Mouse (Mus musculus): Measurements from ENCODE around the gene Copz2. TPM values are rescaled to one million over a fixed set of nuclear protein-coding genes. Genes with fewer than 3 reads are reported as not detected.

Gene Copz2
- total RNA-seq, 2 experiments from 2014 or later = 23.1 to 23.6 TPM

DNA sequence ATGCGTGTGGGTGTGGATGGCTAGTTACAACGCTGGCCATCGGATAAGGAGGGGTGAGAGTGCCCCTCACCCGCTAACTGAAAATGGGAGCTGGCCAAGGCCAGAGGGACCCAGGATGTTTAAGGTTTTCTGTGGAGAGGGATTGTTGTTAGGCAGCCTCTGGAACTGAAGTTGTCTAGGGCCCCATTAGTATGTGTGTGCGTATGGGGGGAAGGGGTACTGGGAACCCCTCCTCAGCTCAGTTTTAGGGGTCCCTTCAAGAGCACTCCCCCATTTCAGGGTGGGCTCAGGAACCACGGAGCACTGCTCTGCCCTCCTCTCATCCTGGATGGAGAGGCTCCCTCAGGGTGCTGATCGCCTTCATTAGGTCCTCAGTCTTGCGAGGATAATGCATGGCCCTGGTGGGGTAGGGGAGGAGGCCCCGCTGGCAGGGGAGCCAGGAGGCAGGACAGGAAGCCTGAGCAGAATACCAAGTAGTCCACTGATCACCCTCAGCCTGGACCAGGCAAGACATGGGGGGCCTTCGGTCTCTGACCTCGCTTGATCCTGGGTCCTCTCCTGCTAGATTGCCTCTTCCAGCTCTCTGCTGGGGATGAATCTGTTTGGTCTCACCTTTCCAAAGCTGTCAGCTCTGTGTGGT lies 43.7 kb downstream of the Copz2 start:
- intact Hi-C loops (cut with DNase I) = no loop called here
- DNase-seq = no peak

DNA sequence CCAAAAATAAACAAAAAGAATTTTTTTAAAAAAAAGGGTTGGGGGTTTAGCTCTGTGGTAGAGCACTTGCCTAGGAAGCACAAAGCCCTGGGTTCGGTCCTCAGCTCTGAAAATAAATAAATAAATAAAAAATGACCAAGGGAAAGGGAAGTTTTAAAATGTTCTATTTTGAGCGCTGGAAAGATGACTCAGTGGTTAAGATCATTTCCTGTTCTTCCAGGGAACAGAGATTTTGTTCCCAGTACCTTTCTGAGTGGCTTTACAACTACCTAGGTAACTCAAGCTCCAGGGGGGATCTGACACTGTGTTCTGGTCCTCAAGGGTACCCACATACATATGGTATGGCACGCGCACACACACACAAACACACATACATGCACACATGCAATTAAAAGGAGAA lies 46.2 kb downstream of the Copz2 start:
- DNase-seq = no peak
- intact Hi-C loops (cut with DNase I) = no loop called here

DNA sequence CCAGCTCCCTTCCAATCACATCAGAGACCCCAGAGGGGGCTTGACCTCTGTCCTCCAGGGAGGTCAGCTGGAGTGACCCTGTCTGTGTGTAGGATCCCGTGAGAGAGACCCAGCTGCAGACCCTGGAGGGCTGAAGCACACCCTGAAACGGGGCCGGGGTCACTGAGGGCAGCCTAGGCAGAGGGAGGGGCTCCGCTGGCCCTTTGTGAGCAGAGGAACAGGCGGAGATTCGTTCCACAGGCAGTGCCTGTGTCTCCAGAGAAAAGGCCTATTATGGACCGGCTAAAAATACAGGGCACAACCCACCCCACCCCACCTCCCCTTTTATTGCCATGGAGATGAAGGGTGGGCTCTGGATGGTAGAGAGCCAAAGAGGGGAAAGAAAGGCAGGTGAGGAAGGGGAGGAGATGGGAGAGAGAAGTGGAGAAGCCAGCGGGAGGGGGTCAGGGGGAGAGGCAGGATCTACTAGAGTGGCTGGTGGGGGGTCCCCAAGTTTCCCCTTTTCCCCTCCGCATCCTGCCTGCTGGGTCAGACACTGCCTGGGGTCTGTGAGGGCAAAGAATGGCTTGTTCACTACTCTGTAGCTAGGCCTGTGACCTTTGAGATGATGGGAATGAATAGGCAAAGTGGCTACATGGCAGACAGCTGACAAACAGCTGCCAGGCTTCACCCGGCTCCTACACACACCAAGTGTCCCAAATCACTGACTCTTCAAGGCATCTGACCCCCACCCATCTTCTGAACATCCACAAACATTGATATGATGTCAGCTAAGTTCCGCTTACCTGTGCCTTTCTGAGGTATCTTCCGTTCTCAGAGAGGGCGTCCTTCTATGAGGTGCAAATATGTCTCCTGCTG lies 50.0 kb downstream of the Copz2 start:
- intact Hi-C loops (cut with DNase I) = no loop called here
- DNase-seq = no peak

DNA sequence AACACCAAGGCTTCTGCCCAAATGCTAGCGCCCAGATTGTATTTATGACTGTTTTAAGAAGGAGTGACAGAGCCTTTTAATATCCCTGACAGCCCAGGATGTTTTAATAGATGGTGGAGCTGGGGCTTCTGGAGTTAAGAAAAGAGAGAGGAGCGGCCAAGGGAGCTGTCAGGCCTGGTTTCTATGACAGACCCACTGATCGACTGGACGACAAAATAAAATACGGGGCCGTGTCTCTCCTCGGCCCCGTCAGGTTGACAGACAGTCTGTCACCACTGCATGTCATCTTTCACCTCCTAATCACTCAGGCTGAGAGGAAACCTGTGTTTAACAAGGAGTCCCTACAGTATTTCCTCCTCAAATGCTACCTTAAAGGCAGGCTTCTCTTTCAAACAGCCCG lies 51.7 kb downstream of the Copz2 start:
- intact Hi-C loops (cut with DNase I) = no loop called here

DNA sequence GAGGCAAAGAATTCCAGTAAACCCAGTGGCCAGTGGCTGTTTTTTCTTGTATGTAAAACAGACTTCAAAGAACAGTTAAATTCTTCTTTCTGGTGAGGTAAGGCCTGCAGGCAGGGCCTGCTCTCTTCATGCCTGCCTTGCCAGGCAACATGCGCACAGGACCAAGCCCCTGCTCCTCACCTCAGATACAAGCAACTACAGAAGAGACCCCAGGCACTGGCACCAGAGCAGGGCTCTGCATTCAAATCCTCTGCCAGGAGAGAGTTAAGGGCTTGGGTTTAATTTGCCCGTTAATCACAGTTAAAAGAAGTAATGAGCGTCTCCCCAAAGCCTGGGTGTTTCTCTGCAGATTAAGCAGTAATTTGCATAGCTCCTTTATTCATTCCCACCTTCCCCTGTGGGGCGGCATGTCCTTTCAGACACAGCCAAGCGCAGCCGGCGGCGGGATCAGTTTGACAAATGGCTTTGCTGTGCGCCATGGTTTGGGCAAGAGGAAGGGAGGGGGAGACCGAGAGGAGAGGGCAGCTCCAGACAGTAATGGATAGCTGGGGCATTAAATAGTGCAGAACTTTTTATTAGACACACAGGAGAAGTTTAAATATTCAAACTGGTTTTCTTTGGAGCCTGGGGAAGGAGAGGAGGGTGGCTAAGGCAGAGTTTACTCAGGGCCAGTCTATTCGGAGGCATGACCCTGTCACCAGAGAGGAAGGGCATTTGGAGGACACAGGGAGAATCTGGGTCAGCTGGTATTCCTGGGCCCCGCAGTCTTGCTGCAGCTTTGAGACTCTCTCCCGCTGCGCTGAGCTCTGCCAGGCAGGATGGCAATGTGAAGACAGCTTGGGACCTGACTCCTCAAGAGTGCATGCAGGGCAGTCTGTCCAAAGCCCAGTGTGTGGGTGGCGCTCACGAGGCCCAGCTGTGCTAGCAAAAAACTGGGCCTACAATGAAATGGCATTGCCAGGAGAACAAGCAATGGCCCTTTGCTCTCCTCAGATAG lies 53.3 kb downstream of the Copz2 start:
- DNase-seq = no peak
- intact Hi-C loops (cut with DNase I) = loop anchor here (2.0 kb wide), 1 partner anchor 24 kb away; no protein-coding TSS in a partner anchor

More for the DNA sequence above, 51.7 kb downstream of the Copz2 start:
- no peak for DNase-seq

DNA sequence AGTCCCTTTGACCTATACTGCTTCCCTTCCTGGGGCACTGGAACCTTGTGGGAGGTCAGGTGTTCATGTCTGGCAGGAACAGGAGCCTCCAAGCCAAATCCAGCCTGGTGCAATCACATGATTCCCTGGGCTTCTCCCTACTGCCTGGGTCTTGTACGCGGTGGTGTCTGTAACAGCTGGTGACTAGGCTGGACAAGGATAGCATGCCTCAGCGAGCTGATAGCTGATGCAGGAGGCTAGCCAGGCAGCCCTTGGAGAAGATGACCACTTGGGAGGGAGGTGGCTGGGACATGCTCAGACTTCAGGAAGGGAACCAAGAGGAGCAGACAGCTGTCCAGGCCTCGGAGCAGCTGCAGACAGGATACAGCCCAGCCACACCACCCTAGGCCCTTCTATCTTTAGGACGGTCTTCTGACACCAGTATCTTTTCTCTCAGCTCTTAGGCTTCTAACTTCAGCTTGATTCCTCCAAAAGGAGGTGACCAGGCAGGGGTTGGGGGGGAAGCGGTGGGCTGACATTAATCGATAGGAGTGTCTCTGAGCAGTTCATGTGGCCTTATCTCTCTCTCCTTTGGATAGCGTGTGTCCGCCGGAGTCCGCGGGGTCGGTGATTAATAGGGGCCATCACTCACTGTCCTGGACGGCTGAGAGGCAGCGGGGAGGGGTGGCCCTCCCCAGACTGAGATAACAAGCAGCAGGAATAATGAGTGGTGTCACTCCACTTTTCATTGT lies 56.9 kb downstream of the Copz2 start:
- intact Hi-C loops (cut with DNase I) = no loop called here
- peak; percentile 59 to 60 for DNase-seq

DNA sequence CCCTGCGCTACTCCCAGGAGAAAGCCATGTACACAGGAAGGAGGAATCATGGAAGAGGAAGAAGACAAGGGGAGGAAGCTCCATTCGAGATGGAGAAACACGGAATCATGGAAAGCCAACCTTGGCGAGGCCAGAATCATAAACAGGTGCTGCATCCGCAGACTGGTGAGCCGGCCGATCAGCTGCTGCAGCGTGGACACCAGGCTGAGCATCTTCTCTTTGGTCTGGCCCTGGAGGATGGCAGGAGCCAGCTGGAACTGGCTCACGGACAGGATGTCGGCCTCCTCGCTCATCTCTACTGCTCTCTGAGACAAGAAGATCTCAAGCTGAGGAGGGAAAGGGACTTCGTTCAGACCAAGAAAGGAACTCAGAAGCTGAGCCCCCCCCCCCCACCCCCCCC lies 58.9 kb downstream of the Copz2 start:
- intact Hi-C loops (cut with DNase I) = no loop called here
- DNase-seq = no peak

DNA sequence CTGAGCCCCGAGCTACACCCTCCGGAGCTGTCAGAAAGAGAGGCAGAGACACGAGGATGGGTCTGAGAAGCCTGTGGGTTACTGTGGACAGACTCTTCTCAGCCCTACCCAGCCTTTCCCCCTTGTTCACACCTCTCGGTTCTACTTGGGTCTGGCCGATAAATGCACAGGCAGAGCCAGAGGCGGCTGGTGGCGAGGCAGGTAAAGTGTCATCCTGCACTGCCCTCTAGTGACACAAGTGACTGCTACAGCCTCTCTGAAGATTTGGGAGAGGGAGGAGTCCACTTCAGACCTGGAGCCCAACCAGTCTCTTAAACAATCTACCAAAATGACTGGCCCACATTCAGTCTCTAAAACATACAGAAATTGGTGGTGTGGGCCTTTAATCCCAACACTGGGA lies 60.3 kb downstream of the Copz2 start:
- DNase-seq = peak; percentile 54 to 57
- intact Hi-C loops (cut with DNase I) = loop anchor here (1.0 to 5.0 kb wide), 2 partner anchors 43 to 143 kb away; no protein-coding TSS in a partner anchor

Small RNA genes lying within 50 kb of the gene (microRNA-seq; reads per million reads assigned to microRNA genes)
- 247 to 548 reads per million in 2 experiments for gene Mir152

Other genes with a start within 250 kb of the Copz2 start
- gene Snx11, start 72.3 kb upstream of the Copz2 start, total RNA-seq (2021) = 10 to 100 TPM; 10.0 to 10.3 TPM
- 10 to 100 TPM; 33.3 to 34.3 TPM for gene Cbx1, start 60.7 kb upstream of the Copz2 start, total RNA-seq (2021)
- gene Nfe2l1, start 19.9 kb upstream of the Copz2 start, total RNA-seq (2021) = 100 to 1,000 TPM; 374 to 411 TPM
- 10 to 100 TPM; 21.0 to 25.3 TPM for gene Cdk5rap3, start 66.6 kb downstream of the Copz2 start, total RNA-seq (2021)
- gene Prr15l, start 78.2 kb downstream of the Copz2 start, total RNA-seq (2021) = not detected
- gene Pnpo, start 94.1 kb downstream of the Copz2 start, total RNA-seq (2021) = 1 to 10 TPM; 6.6 to 7.5 TPM
- gene Sp2, start 133.1 kb downstream of the Copz2 start, total RNA-seq (2021) = 10 to 100 TPM in 1 of 2 experiments, 1 to 10 TPM in 1; 8.6 to 12.5 TPM
- gene Sp6, start 163.5 kb downstream of the Copz2 start, total RNA-seq (2021) = not detected
- 1 to 10 TPM; 9.6 to 9.8 TPM for gene Scrn2, start 180.1 kb downstream of the Copz2 start, total RNA-seq (2021)
- under 1 TPM in 1 of 2 experiments, not detected in 1; 0.20 TPM for gene Lrrc46, start 191.5 kb downstream of the Copz2 start, total RNA-seq (2021)
- gene Mrpl10, start 191.7 kb downstream of the Copz2 start, total RNA-seq (2021) = 10 to 100 TPM; 40.8 to 45.5 TPM
- 1 to 10 TPM; 2.6 to 2.9 TPM for gene Osbpl7, start 200.8 kb downstream of the Copz2 start, total RNA-seq (2021)